Mouse (Mus musculus) forebrain, embryonic 12.5 days (tissue): ENCODE data around the gene Agap1. TPM values are rescaled to one million over a fixed set of nuclear protein-coding genes. Genes with fewer than 3 reads are reported as not detected.

Experiments used
- ATAC-seq: fragments of 200-750 bp; cut with Nextera tagmentation; 2 replicates; pipeline ENCODE4 v1.8.0; 2017; ENCODE audit warnings: moderate TSS enrichment; ENCODE audit not compliant: low FRiP score
- H3K27ac ChIP-seq: fragments of 300-500 bp; sonication (generic); 2 replicates; pipeline ENCODE4 v1.5.1; 2016; ENCODE audit warnings: mild to moderate bottlenecking
- H3K27me3 ChIP-seq: fragments of 300-500 bp; sonication (generic); 2 replicates; pipeline ENCODE4 v1.6.1; 2016; ENCODE audit warnings: mild to moderate bottlenecking
- H3K36me3 ChIP-seq: fragments of 300-500 bp; sonication (generic); replicated peaks from 2 replicates; pipeline ENCODE4 v1.6.1; 2016; ENCODE audit warnings: mild to moderate bottlenecking
- H3K4me1 ChIP-seq: fragments of 300-500 bp; sonication (generic); 2 replicates; pipeline ENCODE4 v1.6.1; 2016
- H3K4me2 ChIP-seq: fragments of 300-500 bp; sonication (generic); 2 replicates; pipeline ENCODE4 v1.6.1; 2016; ENCODE audit warnings: mild to moderate bottlenecking, moderate library complexity
- H3K4me3 ChIP-seq: fragments of 300-500 bp; sonication (generic); replicated peaks from 2 replicates; pipeline ENCODE4 v1.5.1; 2016; ENCODE audit warnings: mild to moderate bottlenecking
- H3K9ac ChIP-seq: fragments of 300-500 bp; sonication (generic); 2 replicates; pipeline ENCODE4 v1.6.1; 2016; ENCODE audit warnings: mild to moderate bottlenecking
- H3K9me3 ChIP-seq: fragments of 300-500 bp; sonication (generic); 2 replicates; pipeline ENCODE4 v1.6.1; 2016
- WGBS: fragments of 180-500 bp; shearing (Covaris S2); methylation state at CpG from one replicate; pipeline ENCODE4 v1.1.7; 2016; 5-methylcytosine and 5-hydroxymethylcytosine counted together
- polyA plus RNA-seq: library from polyadenylated mRNA; unstranded; fragments of >200 nt; fragmentation: Nextera tagmentation; extraction: Ambion mirVana; gene quantifications from 2 replicates; pipeline ENCODE4 v1.2.1, GENCODE M21; 2016

The Agap1 gene
- polyA plus RNA-seq, 1 experiment from 2014 or later: 49.9 TPM

- peaks cover 4% of the 10 kb centered on the region; the same call in 1 of the 2 replicates for H3K36me3 ChIP-seq
- WGBS: 2% methylated on average over 5 of the region's 5 CpGs
- no peak overlapping the region for H3K27ac ChIP-seq
- no peaks in the 10 kb centered on the region for H3K9me3 ChIP-seq
- 0 out of 2 replicates have a peak, but pooled peaks have one; percentile 20 for ATAC-seq
- peaks cover 51% of the 10 kb centered on the region for H3K27me3 ChIP-seq
- H3K9ac ChIP-seq: no peak overlapping the region
- H3K4me1 ChIP-seq: peaks cover 37% of the 10 kb centered on the region
- no peak overlapping the region for H3K4me3 ChIP-seq
- no peak overlapping the region for H3K4me2 ChIP-seq
Observed at GRCm38 (mm10) chr1:89876346-89877072, 421.9 kb downstream of the Agap1 start.

GRCm38 (mm10) chr1:89878496-89878895, 423.9 kb downstream of the Agap1 start:
- Histone ChIP-seq H3K36me3 (peaks cover 4% of the 10 kb centered on the region; the same call in 1 of the 2 replicates), H3K27me3 (peaks cover 33% of the 10 kb centered on the region), H3K9me3 (0 out of 2 replicates have a peak, but pooled peaks cover 2% of the 10 kb centered on the region), H3K9ac (no peak overlapping the region), H3K4me3 (no peak overlapping the region), H3K4me1 (peaks cover 37% of the 10 kb centered on the region), H3K27ac (no peak overlapping the region), H3K4me2 (no peak overlapping the region)
- no peak for ATAC-seq
- WGBS: 85% methylated on average over 11 of the region's 11 CpGs

- Histone ChIP-seq H3K4me3 (no peak overlapping the region), H3K27me3 (peaks cover 28% of the 10 kb centered on the region), H3K9me3 (0 out of 2 replicates have a peak, but pooled peaks cover 2% of the 10 kb centered on the region), H3K27ac (no peak overlapping the region), H3K36me3 (peaks cover 4% of the 10 kb centered on the region; the same call in 1 of the 2 replicates), H3K4me2 (no peak overlapping the region), H3K4me1 (peaks cover 37% of the 10 kb centered on the region), H3K9ac (no peak overlapping the region)
- no peak for ATAC-seq
- 36% methylated on average over 8 of the region's 8 CpGs for WGBS
Observed at GRCm38 (mm10) chr1:89880193-89880592, 425.6 kb downstream of the Agap1 start.

GRCm38 (mm10) chr1:89880834-89881233, 426.2 kb downstream of the Agap1 start:
- no peak overlapping the region for H3K4me3 ChIP-seq
- 0 out of 2 replicates have a peak, but pooled peaks cover 2% of the 10 kb centered on the region for H3K9me3 ChIP-seq
- H3K9ac ChIP-seq: no peak overlapping the region
- 89% methylated on average over 10 of the region's 10 CpGs for WGBS
- H3K27me3 ChIP-seq: peaks cover 23% of the 10 kb centered on the region
- peaks cover 4% of the 10 kb centered on the region; the same call in 1 of the 2 replicates for H3K36me3 ChIP-seq
- no peak overlapping the region for H3K27ac ChIP-seq
- no peak overlapping the region for H3K4me2 ChIP-seq
- ATAC-seq: no peak
- peaks cover 37% of the 10 kb centered on the region for H3K4me1 ChIP-seq

- no peak for ATAC-seq
- Histone ChIP-seq H3K4me3 (no peak overlapping the region), H3K4me1 (peaks cover 20% of the 10 kb centered on the region), H3K9me3 (0 out of 2 replicates have a peak, but pooled peaks cover 2% of the 10 kb centered on the region), H3K9ac (no peak overlapping the region), H3K36me3 (peaks cover 17% of the 10 kb centered on the region), H3K27ac (no peak overlapping the region), H3K4me2 (no peak overlapping the region), H3K27me3 (no peaks in the 10 kb centered on the region)
- WGBS: 92% methylated on average over 8 of the region's 8 CpGs
Observed at GRCm38 (mm10) chr1:89884335-89884734, 429.7 kb downstream of the Agap1 start.

- no peak overlapping the region for H3K4me3 ChIP-seq
- H3K27ac ChIP-seq: no peak overlapping the region
- H3K9ac ChIP-seq: no peak overlapping the region
- 12% methylated on average over 4 of the region's 4 CpGs for WGBS
- H3K9me3 ChIP-seq: 0 out of 2 replicates have a peak, but pooled peaks cover 2% of the 10 kb centered on the region
- peaks cover 8% of the 10 kb centered on the region; the same call in 1 of the 2 replicates for H3K4me1 ChIP-seq
- H3K27me3 ChIP-seq: no peaks in the 10 kb centered on the region
- ATAC-seq: no peak
- no peak overlapping the region for H3K4me2 ChIP-seq
- H3K36me3 ChIP-seq: peaks cover 26% of the 10 kb centered on the region
Observed at GRCm38 (mm10) chr1:89885696-89886095, 431.1 kb downstream of the Agap1 start.

- no peaks in the 10 kb centered on the region for H3K9me3 ChIP-seq
- H3K9ac ChIP-seq: no peak overlapping the region
- 88% methylated on average over 6 of the region's 6 CpGs for WGBS
- no peak overlapping the region for H3K27ac ChIP-seq
- H3K36me3 ChIP-seq: peaks cover 33% of the 10 kb centered on the region
- no peak overlapping the region for H3K4me3 ChIP-seq
- H3K4me1 ChIP-seq: peaks cover 20% of the 10 kb centered on the region
- ATAC-seq: no peak
- H3K4me2 ChIP-seq: no peak overlapping the region
- peaks cover 18% of the 10 kb centered on the region; the same call in 1 of the 2 replicates for H3K27me3 ChIP-seq
Observed at GRCm38 (mm10) chr1:89891400-89891799, 436.8 kb downstream of the Agap1 start.

GRCm38 (mm10) chr1:89892281-89892680, 437.7 kb downstream of the Agap1 start:
- H3K36me3 ChIP-seq: peaks cover 37% of the 10 kb centered on the region
- no peaks in the 10 kb centered on the region for H3K9me3 ChIP-seq
- no peak overlapping the region for H3K4me2 ChIP-seq
- no peak overlapping the region for H3K9ac ChIP-seq
- peak; percentile 30; the same call in 1 of the 2 replicates for ATAC-seq
- peaks cover 20% of the 10 kb centered on the region for H3K4me1 ChIP-seq
- WGBS: 37% methylated on average over 7 of the region's 7 CpGs
- H3K4me3 ChIP-seq: no peak overlapping the region
- H3K27ac ChIP-seq: no peak overlapping the region
- H3K27me3 ChIP-seq: peaks cover 25% of the 10 kb centered on the region; the same call in 1 of the 2 replicates

- peaks cover 14% of the 10 kb centered on the region for H3K36me3 ChIP-seq
- H3K9ac ChIP-seq: no peak overlapping the region
- H3K4me1 ChIP-seq: peaks cover 19% of the 10 kb centered on the region
- no peak overlapping the region for H3K4me2 ChIP-seq
- peaks cover 39% of the 10 kb centered on the region; the same call in 1 of the 2 replicates for H3K27me3 ChIP-seq
- H3K27ac ChIP-seq: no peak overlapping the region
- H3K9me3 ChIP-seq: no peaks in the 10 kb centered on the region
- 90% methylated on average over 5 of the region's 5 CpGs for WGBS
- no peak for ATAC-seq
- no peak overlapping the region for H3K4me3 ChIP-seq
Observed at GRCm38 (mm10) chr1:89895801-89896200, 441.2 kb downstream of the Agap1 start.

- Histone ChIP-seq H3K27ac (no peak overlapping the region), H3K9ac (no peak overlapping the region), H3K4me2 (no peak overlapping the region), H3K9me3 (no peaks in the 10 kb centered on the region), H3K27me3 (peaks cover 23% of the 10 kb centered on the region; the same call in 1 of the 2 replicates), H3K4me1 (peaks cover 3% of the 10 kb centered on the region; the same call in 1 of the 2 replicates), H3K4me3 (no peak overlapping the region), H3K36me3 (0 out of 2 replicates have a peak, but pooled peaks cover 8% of the 10 kb centered on the region)
- 89% methylated on average over 2 of the region's 2 CpGs for WGBS
- no peak for ATAC-seq
Observed at GRCm38 (mm10) chr1:89899036-89899435, 444.4 kb downstream of the Agap1 start.

- Histone ChIP-seq H3K27me3 (peaks cover 21% of the 10 kb centered on the region; the same call in 1 of the 2 replicates), H3K4me2 (no peak overlapping the region), H3K4me1 (peaks cover 3% of the 10 kb centered on the region; the same call in 1 of the 2 replicates), H3K9ac (no peak overlapping the region), H3K9me3 (no peaks in the 10 kb centered on the region), H3K27ac (no peak overlapping the region), H3K4me3 (no peak overlapping the region), H3K36me3 (0 out of 2 replicates have a peak, but pooled peaks cover 8% of the 10 kb centered on the region)
- WGBS: 72% methylated on average over 11 of the region's 11 CpGs
- peak; percentile 57; the same call in 1 of the 2 replicates for ATAC-seq
Observed at GRCm38 (mm10) chr1:89899761-89900445, 445.3 kb downstream of the Agap1 start.

- no peak overlapping the region for H3K9ac ChIP-seq
- WGBS: 77% methylated on average over 4 of the region's 4 CpGs
- no peak overlapping the region for H3K4me2 ChIP-seq
- peaks cover 21% of the 10 kb centered on the region; the same call in 1 of the 2 replicates for H3K27me3 ChIP-seq
- H3K36me3 ChIP-seq: peaks cover 4% of the 10 kb centered on the region; the same call in 1 of the 2 replicates
- peaks cover 3% of the 10 kb centered on the region; the same call in 1 of the 2 replicates for H3K4me1 ChIP-seq
- no peak overlapping the region for H3K4me3 ChIP-seq
- H3K27ac ChIP-seq: no peak overlapping the region
- ATAC-seq: no peak
- H3K9me3 ChIP-seq: peaks cover 4% of the 10 kb centered on the region; the same call in 1 of the 2 replicates
Observed at GRCm38 (mm10) chr1:89901381-89901780, 446.8 kb downstream of the Agap1 start.
